Mouse (Mus musculus): Measurements from ENCODE around the gene Klhl22. TPM values are rescaled to one million over a fixed set of nuclear protein-coding genes. Genes with fewer than 3 reads are reported as not detected.

Gene Klhl22
- polyA plus RNA-seq (2012; ENCODE audit: low replicate concordance), result 2.3 and 30.3 TPM in 2 replicates

DNA sequence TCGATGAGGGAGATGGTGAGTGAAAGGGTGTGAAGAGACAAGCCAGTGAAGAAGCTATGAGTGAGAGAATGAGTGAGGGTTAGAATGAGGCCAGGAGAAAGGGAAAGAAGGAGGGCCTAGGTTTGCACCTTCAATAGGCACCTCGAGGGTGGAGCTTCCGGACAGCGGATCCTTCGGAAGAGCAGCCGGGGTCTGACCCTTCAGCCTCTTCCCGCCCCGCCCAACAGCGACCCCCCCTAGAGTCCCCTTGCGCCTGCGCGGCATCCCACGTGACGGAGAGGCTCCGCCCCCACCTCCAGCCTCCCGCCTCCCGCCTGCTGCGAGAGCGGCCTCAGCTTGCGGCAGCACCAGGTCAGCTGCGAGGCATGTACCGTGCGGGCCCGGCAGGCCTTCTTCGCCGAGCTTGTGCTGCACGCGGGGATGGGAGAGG lies at the start of gene Klhl22:
TSS of gene Klhl22 (plus strand) at position 275 of the 430 bp plus-strand sequence.

DNA sequence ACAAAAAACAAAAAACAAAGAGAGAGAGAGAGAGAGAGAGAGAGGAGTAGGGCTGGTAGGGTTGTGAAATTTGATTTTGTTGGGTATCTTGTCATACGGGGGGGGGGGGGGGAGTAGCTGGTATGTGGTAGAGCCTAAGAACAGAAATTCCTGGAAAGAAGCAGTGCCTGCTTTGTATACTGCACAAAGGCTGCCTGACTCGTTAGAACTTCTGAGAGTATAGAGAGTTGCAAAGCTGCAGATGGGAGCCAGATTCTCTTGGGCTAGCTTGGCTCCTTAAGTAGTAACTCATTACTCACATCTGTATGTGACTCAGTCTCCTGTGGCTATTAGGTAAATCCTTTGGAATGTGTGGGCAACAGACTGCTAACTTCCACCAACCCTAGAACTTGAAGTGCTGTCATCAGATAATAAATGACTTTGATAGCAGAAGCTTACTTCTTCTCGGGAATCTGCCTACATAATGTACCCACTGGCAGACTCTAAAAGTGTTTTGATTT lies 26.5 kb upstream of the Klhl22 start, which contains the start of gene Med15:
TSS of gene Med15 (minus strand) at position 51 of the 500 bp plus-strand sequence.

DNA sequence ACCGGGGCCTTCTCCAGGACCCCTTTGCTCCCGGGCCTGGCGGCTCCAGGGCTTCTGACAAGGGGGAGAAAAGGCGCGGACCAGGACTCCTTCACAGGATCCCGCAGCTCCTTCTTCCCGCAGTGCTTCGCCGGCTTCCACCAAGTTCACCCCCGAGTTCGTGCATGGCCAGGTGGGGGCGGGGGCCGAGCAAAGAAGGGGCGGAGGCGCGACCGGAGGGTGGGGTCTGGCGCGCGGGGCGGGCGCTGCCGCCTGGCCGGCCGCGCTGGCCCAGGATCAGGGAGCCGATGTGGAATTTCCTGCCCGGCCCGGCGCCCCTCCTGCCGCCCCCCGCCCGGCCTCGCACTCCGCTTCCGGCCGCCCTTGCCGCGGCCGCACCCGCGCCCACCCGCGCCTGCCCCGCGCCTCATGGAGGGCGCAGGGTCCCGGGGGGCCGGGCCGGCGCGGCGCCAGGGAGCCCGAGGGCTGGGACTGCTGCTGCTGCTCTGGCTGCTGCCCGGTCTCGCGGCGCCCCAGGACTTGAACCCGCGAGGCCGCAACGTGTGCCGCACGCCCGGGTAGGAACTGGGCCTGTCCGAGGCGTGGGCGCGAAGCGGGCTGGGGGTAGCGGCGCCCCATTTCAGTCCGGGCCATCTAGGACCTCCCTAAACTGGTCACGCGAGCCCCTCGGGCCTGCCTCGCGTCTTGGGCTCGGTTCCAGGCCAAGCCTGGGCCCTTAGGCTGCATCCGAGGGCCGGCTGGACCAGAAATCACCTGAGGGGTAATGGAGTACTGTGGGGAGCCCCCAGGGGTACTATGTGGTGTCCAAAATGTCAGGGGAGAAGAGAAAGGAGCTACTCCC lies 37.8 kb downstream of the Klhl22 start, which contains the start of gene Scarf2:
TSS of gene Scarf2 (plus strand) at position 312 of the 841 bp plus-strand sequence.

DNA sequence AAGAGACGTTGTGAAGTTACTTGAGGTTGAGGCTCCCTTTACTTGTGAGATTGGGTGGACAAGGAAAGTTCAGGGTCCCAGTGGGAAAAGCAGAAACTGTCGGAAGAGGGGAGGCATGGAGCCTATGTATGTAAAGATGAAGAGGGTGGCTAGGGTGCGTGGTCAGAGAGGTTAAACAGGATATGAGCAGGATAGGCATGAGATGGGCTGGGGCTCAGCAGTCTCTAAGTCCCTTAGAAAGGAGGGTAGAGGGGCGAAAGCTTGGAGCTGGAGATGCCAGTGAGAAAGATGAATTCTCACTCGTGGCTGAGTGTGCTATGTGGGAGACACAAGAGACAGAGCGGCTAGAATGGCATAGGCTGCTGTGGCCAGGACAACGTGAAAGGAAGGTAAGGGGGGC lies 73.4 kb downstream of the Klhl22 start, which contains the start of gene B830017H08Rik:
TSS of gene B830017H08Rik (plus strand) at position 301 of the 400 bp plus-strand sequence.

DNA sequence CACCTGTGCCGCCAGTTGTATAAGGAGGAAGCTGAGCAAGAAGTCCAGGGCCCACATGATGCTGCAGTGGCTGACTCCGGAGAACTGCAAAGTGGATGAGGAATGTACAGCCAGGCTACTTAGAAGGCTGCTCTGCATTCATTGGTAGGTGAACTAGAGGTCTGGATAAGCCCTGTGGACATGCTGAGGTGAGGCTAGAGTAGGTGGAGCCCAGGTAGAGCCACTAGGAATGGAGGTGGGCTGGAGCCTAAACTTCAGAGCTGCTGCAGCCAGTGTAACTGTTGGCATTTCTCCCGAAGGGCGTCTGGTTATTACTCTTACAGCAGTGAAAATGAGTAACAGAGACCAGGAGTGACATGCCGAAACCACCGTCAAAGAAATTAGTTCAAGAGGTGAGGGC lies 78.6 kb downstream of the Klhl22 start, which contains the start of gene Car15:
TSS of gene Car15 (minus strand) at position 314 of the 400 bp plus-strand sequence.

Other genes with a start within 250 kb of the Klhl22 start
- gene Thap7, start 228.5 kb upstream of the Klhl22 start, polyA plus RNA-seq (2012; ENCODE audit: low replicate concordance), result 191 and 262 TPM in 2 replicates
- gene Lrrc74b, start 198.4 kb upstream of the Klhl22 start, polyA plus RNA-seq (2012; ENCODE audit: low replicate concordance), result 0.30 TPM in 1 of 2 replicates, not detected in the other
- not detected in 2 replicates for gene P2rx6, start 197.7 kb upstream of the Klhl22 start, polyA plus RNA-seq (2012; ENCODE audit: low replicate concordance)
- gene Slc7a4, start 176.4 kb upstream of the Klhl22 start, polyA plus RNA-seq (2012; ENCODE audit: low replicate concordance), result 0.56 and 3.7 TPM in 2 replicates
- gene Smpd4, start 140.3 kb upstream of the Klhl22 start, polyA plus RNA-seq (2012; ENCODE audit: low replicate concordance), result 9.8 and 140 TPM in 2 replicates
- 18.7 and 55.3 TPM in 2 replicates for gene Ccdc74a, start 113.1 kb upstream of the Klhl22 start, polyA plus RNA-seq (2012; ENCODE audit: low replicate concordance)
- gene Med15, start 26.7 kb upstream of the Klhl22 start, polyA plus RNA-seq (2012; ENCODE audit: low replicate concordance), result 147 and 310 TPM in 2 replicates
- 3.8 and 4.0 TPM in 2 replicates for gene Scarf2, start 37.7 kb downstream of the Klhl22 start, polyA plus RNA-seq (2012; ENCODE audit: low replicate concordance)
- not detected in 2 replicates for gene B830017H08Rik, start 73.5 kb downstream of the Klhl22 start, polyA plus RNA-seq (2012; ENCODE audit: low replicate concordance)
- 1.8 and 5.4 TPM in 2 replicates for gene Car15, start 78.7 kb downstream of the Klhl22 start, polyA plus RNA-seq (2012; ENCODE audit: low replicate concordance)
- 0.57 and 0.79 TPM in 2 replicates for gene Gm20518, start 132.1 kb downstream of the Klhl22 start, polyA plus RNA-seq (2012; ENCODE audit: low replicate concordance)
- gene Tssk1, start 134.6 kb downstream of the Klhl22 start, polyA plus RNA-seq (2012; ENCODE audit: low replicate concordance), result not detected in 2 replicates
- 15.8 and 23.2 TPM in 2 replicates for gene Dgcr2, start 138.9 kb downstream of the Klhl22 start, polyA plus RNA-seq (2012; ENCODE audit: low replicate concordance)
- gene Tssk2, start 139.0 kb downstream of the Klhl22 start, polyA plus RNA-seq (2012; ENCODE audit: low replicate concordance), result 0.12 TPM in 1 of 2 replicates, not detected in the other
- 27.5 and 28.2 TPM in 2 replicates for gene Ess2, start 151.7 kb downstream of the Klhl22 start, polyA plus RNA-seq (2012; ENCODE audit: low replicate concordance)
- gene Gsc2, start 155.4 kb downstream of the Klhl22 start, polyA plus RNA-seq (2012; ENCODE audit: low replicate concordance), result not detected in 2 replicates
- 152 and 236 TPM in 2 replicates for gene Slc25a1, start 168.6 kb downstream of the Klhl22 start, polyA plus RNA-seq (2012; ENCODE audit: low replicate concordance)
- gene Vpreb2, start 220.8 kb downstream of the Klhl22 start, polyA plus RNA-seq (2012; ENCODE audit: low replicate concordance), result not detected in 2 replicates

Measured in leukemia stem cell, adult 10-12 weeks (primary cell).